Mouse (Mus musculus): ENCODE measurements around the gene C1s1.
A peak's percentile ranks its signal among the peaks of the same experiment; 100 is the strongest.
"Not testable (repeated sequence)": the region's sequence is repeated elsewhere in the genome, so short reads cannot be mapped to it uniquely, and the experiment has no call there.

C1s1 gene

GRCm38 (mm10) chr6:124542284-124542683 lies at the start of gene C1s1:
Gene C1s1 (minus strand): TSS chr6:124542359.
- DNase-seq (ENCODE audit: low spot score): peak; percentile 68

GRCm38 (mm10) chr6:124588771-124589170 lies 46.6 kb upstream of the C1s1 start:
- DNase-seq (ENCODE audit: low spot score): no peak

DNA sequence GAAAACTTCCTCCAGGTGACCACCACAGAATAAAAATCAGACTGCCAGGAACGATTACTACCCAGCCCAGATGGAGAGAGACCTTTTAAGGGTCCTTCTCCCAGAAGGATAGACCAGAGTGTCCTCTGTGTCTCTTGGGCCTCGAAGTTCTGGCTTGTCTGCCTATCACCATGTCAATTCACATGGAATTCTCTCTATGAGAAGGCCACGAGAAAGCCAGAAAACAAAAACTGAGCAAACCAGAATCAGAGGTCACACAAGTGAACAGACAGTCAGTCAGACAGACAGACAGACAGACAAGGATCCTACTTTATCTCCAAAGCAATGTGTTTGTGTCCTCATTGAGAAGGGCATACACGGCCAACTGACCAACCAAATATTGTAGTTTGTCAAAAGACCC lies 44.1 kb upstream of the C1s1 start:
- DNase-seq (ENCODE audit: low spot score): no peak

GRCm38 (mm10) chr6:124585761-124586160 lies 43.6 kb upstream of the C1s1 start:
- peak; percentile 74 for DNase-seq (ENCODE audit: low spot score)

- DNase-seq (ENCODE audit: low spot score): no peak
Measured at GRCm38 (mm10) chr6:124584935-124585334, 42.8 kb upstream of the C1s1 start.

GRCm38 (mm10) chr6:124582231-124582630 lies 40.1 kb upstream of the C1s1 start:
- no peak for DNase-seq (ENCODE audit: low spot score)

GRCm38 (mm10) chr6:124580155-124580554 lies 38.0 kb upstream of the C1s1 start:
- DNase-seq (ENCODE audit: low spot score): peak; percentile 63

DNA sequence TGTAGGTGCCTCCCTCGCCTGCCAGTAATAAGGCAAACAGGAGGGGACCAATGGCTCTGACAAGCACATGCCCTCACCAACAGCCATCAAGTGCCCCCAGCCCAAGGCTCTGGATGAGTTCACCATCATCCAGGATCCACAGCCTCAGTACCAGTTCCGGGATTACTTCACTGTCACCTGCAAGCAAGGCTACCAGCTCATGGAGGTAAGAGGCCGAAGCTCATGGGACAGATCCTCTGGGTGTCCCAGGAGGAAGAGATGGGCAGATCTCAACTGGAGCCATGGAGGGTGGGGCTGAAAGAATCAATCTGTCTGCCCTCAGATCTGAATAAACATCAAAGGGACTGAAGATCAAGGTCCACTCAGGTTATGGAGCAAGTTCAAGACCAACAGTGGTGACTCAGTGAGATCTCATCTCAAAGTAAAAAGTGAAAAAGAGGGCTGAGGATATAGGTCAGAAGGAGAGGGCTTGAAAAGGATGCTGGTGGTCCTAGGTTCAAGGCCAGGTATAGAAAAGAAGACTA lies 33.1 kb upstream of the C1s1 start:
- not testable (repeated sequence) for DNase-seq (ENCODE audit: low spot score)

- DNase-seq (ENCODE audit: low spot score): peak; percentile 81
Measured at GRCm38 (mm10) chr6:124570026-124570425, 27.9 kb upstream of the C1s1 start, which contains the start of gene C1rb. Gene C1rb (plus strand): TSS chr6:124570294.

DNA sequence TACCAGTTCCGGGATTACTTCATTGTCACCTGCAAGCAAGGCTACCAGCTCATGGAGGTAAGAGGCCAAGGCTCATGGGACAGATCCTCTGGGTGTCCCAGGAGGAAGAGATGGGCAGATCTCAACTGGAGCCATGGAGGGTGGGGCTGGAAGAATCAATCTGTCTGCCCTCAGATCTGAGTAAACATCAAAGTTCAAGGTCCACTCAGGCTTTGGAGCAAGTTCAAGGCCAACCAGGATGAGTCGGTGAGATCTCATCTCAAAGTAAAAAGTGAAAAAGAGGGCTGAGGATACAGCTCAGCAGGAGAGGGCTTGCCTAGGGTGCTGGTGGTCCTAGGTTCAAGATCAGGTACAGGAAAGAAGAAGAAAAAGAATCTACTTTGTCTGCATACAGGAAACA lies 19.5 kb upstream of the C1s1 start:
- DNase-seq (ENCODE audit: low spot score): not testable (repeated sequence)

DNA sequence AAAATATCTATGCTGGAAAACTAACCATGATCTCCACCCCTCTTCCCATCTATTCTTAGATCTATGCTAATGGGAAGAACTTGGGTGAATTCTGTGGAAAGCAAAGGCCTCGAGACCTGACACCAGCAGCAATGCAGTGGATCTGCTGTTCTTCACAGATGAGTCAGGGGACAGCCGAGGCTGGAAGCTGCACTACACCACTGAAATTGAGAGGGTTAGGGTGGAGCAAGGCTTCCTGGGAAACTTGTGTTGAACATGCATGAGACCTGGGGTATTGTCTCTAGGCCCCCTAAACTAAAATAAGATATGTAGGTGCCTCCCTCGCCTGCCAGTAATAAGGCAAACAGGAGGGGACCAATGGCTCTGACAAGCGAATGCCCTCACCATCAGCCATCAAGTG lies 19.0 kb upstream of the C1s1 start:
- not testable (repeated sequence) for DNase-seq (ENCODE audit: low spot score)

- not testable (repeated sequence) for DNase-seq (ENCODE audit: low spot score)
Measured at GRCm38 (mm10) chr6:124555956-124556355, 13.8 kb upstream of the C1s1 start.

- DNase-seq (ENCODE audit: low spot score): no peak
Measured at GRCm38 (mm10) chr6:124552766-124553165, 10.6 kb upstream of the C1s1 start.

DNA sequence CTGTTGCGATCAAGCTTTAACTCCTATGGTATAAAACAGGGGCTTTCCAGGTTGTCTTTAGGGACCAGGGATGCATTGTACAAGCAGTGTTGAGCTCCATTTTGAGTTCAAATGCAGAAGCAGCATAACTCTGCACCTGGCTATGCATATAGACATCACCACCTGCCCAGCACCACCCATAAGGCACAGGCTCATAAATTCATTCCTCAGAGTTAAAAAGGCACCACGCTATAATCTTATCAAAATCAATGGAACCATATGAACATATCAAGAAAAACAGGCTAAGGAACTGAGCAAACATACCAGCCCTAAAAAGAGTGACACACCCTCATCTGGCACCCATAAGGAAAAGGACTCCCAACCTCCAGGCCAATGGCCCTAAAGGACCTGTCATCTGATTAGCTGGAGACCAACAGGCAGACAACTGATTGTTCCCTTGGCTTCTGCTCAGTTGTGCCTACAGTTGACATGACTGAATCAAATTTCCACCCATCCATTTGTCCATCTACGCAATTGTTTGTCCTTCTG lies 6.9 kb upstream of the C1s1 start:
- DNase-seq (ENCODE audit: low spot score): no peak

DNA sequence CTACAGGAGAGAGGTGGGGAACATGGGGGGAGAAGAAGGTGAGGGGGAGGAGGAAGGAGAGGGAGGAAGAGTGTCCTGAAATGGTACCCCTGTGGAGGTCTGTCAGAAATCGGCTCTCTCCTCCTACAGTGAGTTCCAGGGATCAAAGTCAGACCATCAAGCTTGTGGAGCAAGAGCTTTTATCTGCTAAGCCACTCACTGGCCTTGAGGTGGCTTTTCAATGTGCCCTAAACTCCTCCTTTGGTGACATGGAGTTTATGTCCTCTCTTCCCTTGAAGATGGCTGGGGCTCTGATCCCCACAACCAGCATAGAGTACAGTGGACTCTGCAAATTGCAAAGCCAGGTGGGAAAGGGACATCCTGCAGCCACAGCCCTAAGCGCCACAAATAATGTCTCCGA lies 5.8 kb upstream of the C1s1 start:
- not testable (repeated sequence) for DNase-seq (ENCODE audit: low spot score)

DNA sequence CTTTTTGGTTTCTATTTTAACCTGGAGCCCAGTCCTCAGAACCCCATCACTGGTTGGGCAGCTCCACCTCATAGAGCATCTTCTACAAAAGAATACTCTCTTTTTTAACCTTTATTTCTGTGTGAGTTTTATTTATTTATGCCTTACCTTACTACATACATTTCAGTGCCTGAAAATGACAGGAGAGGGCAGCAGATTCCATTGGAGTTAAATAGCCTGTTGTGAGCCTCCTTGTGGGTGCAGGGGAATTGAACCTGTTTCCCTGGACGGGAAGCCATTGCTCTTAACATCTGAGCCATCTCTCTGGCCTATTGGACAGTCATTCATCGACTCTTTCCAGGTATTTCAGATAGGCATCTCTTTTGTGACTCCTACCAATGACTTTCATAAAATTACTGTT lies 3.3 kb upstream of the C1s1 start:
- no peak for DNase-seq (ENCODE audit: low spot score)

GRCm38 (mm10) chr6:124544466-124544865 lies 2.3 kb upstream of the C1s1 start:
- peak; percentile 64 for DNase-seq (ENCODE audit: low spot score)

DNA sequence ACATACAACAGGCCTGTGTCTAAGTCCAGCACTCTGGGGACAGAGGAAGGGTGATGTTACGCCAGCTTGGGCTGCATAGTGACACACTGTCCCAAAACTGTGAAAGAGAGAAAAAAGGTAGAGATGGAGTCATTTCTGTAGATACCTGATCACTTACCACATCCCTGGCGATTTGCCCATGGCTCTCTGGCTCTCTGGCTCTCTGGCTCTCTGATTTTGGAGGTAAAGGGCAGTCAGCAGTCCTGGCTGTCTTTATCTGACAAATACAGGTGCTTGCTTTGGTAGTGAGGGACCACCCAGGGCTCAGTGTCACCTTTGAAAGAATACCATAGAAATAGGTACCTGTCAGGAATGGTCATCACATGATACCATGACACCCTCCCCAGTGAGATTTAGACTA lies 983 bp downstream of the C1s1 start:
- DNase-seq (ENCODE audit: low spot score): not testable (repeated sequence)

DNA sequence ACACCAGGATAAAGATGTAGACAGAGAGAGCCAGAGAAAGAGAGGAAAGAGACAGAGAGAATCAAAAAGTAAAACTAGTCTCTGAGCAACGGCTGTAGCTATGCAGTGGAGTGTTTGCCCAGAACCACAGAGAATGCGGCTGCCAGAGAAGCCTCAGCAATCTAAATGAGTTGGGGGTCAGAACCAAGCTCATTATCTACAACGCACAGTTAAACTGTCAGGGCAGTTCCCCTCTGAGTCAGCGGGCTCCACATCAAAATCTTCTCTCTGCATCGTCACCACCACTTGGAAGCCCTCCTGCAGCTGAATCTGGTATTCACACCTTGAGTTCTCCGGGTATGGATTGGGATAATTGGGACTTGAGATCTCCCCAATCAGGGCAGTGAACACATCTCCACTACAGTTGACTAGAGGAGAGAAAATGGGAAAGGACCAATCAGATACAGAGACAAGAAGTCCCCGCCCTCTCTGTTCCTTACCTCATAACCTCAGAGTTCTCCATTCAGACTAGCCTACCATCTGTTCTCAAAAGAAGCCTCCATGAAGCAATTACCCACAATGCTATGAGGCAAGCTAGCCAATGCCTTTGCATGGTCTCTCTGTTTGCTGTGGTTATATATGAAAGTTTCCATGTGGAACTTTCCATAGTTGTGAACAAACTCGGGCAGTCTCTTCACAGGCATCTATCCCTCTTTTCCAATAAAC lies 5.9 kb downstream of the C1s1 start:
- DNase-seq (ENCODE audit: low spot score): not testable (repeated sequence)

GRCm38 (mm10) chr6:124531077-124531476 lies 11.1 kb downstream of the C1s1 start:
- DNase-seq (ENCODE audit: low spot score): no peak

DNA sequence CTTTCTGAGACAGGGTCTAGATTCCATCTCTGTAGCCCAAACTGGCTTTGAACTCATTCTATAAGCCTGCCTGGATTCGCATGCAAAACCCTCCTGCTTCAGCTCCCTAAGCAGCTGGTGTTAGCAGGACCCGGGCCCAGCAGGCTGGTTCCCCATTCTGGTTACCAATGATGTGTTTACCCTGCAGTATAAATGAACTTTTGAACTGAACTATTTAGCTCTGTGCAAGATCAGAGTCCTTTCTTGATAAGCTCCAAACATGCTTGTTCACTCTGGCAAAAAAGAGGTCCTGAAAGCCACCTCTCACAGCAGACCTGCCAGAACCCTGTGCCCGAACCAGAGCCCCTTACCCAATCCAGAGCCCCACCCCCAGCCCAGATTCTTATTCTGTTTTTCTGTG lies 14.3 kb downstream of the C1s1 start:
- no peak for DNase-seq (ENCODE audit: low spot score)

DNA sequence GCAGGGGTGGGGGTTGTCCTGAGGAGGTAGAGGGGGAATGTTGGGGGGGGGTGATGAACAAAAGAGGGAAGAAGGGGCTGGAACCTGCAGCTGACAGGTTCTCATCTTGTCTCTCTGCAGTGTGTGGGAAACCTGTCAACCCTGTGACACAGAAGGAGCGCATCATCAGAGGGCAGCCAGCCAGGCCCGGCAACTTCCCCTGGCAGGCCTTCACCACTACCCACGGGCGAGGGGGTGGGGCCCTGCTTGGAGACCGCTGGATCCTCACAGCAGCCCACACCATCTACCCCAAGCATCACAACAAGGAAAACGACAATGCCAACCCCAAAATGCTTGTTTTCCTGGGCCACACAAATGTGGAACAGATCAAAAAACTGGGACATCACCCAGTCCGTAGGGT lies 20.1 kb downstream of the C1s1 start:
- peak; percentile 73 for DNase-seq (ENCODE audit: low spot score)

- not testable (repeated sequence) for DNase-seq (ENCODE audit: low spot score)
Measured at GRCm38 (mm10) chr6:124517733-124518132, 24.4 kb downstream of the C1s1 start.

Measured in testis, postnatal 10 days (tissue).